Mouse (Mus musculus): ENCODE measurements at regions not wholly inside any gene's neighbourhood (a gene's known extent, or its start where the extent isn't known, plus 50 kb on each side); places are given as distances from the start of the nearest gene placed in this dataset.

DNA sequence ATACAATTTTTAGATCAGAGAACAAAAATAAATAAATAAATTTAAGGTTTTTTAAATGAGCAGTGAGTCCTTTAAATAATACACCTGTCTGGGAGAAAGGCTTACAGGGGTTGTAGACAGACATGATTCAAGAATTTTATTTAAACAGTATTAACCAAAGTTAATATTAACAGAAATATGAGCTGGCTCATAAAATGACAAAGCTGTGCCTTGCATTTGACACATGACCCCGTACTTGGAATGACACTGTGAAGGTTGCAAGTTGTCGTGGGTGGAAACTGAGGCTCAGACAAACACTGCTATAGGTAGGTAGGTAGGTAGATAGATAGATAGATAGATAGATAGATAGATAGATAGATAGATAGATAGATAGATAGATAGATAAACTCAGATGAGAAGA lies 206.6 kb downstream of the 3110018I06Rik start:
- H3K4me3 ChIP-seq (ENCODE audit: low read depth, low read length), result no peak overlapping the region
- no peak overlapping the region for H3K27ac ChIP-seq (ENCODE audit: low read depth, low read length)
- peaks cover 3% of the 10 kb centered on the region; the same call in 1 of the 2 replicates for H3K4me1 ChIP-seq (replicated peaks; ENCODE audit: control insufficient read depth, insufficient read depth, low read length)
- H3K9ac ChIP-seq (ENCODE audit: low read depth, low read length), result no peak overlapping the region
- H3K4me2 ChIP-seq (replicated peaks; ENCODE audit: low read depth), result no peak overlapping the region
- ATAC-seq, result no peak
- H3K36me3 ChIP-seq (ENCODE audit: control insufficient read depth, insufficient read depth), result no peaks in the 10 kb centered on the region
- TF ChIP-seq CTCF (IDR thresholded peaks at IDR 0.05; ENCODE audit: low read depth), result no peak
- H3K9me3 ChIP-seq (ENCODE audit: control insufficient read depth), result no peaks in the 10 kb centered on the region
- 35% methylated on average over 2 of the region's 2 CpGs for WGBS
- H3K27me3 ChIP-seq (replicated peaks; ENCODE audit: control insufficient read depth, insufficient read depth, low read length), result no peaks in the 10 kb centered on the region

DNA sequence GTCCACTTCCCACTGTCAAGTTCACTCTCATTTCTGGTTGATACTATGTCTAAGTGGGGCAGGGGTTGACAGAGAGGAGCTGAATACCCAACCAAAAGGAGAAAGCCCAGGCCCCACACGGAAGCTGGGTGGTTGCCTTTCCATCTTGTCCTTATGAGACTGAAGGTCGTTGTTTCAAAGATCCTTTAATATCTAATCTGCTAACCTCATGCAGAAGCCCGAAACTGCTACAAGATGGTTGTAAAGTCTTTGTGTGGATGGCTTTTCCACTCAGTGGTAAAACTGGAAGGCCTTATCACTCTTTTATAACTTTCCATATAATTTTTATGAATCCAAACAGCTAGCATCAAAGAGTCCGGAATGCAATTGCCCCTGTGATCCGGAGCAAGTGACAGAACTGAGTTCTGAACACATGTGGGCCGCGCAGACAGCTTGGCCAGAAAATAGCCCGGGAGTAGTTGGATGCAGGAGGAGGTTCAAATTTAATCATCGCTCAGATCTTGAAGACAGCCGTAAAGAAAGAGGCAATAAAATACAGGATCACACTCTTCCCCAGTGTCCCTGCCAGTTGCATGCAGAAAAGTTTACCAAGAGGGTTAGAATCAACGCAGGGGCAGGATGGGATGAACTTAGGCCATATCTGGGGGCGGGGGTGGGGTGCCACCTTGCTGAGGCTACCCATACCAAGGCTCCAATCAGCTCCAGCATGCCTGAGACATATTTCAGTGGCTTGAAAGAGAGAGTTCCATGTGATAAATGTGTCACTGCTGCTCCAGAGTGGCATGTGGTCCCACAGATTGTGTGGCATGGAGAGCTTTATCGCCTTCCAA lies 207.2 kb downstream of the 3110018I06Rik start:
- H3K27me3 ChIP-seq (replicated peaks; ENCODE audit: control insufficient read depth, insufficient read depth, low read length), result no peaks in the 10 kb centered on the region
- 0 out of 2 replicates have a peak overlapping the region, but pooled peaks have one; percentile 57 for H3K27ac ChIP-seq (ENCODE audit: low read depth, low read length)
- H3K9me3 ChIP-seq (ENCODE audit: control insufficient read depth), result no peaks in the 10 kb centered on the region
- 41% methylated on average over 13 of the region's 13 CpGs for WGBS
- H3K4me3 ChIP-seq (ENCODE audit: low read depth, low read length), result no peak overlapping the region
- no peak overlapping the region; the same call in 1 of the 2 replicates for H3K4me2 ChIP-seq (replicated peaks; ENCODE audit: low read depth)
- no peaks in the 10 kb centered on the region for H3K36me3 ChIP-seq (ENCODE audit: control insufficient read depth, insufficient read depth)
- peaks cover 3% of the 10 kb centered on the region; the same call in 1 of the 2 replicates for H3K4me1 ChIP-seq (replicated peaks; ENCODE audit: control insufficient read depth, insufficient read depth, low read length)
- H3K9ac ChIP-seq (ENCODE audit: low read depth, low read length), result no peak overlapping the region
- ATAC-seq, result peak; percentile 77
- no peak for TF ChIP-seq CTCF (IDR thresholded peaks at IDR 0.05; ENCODE audit: low read depth)

DNA sequence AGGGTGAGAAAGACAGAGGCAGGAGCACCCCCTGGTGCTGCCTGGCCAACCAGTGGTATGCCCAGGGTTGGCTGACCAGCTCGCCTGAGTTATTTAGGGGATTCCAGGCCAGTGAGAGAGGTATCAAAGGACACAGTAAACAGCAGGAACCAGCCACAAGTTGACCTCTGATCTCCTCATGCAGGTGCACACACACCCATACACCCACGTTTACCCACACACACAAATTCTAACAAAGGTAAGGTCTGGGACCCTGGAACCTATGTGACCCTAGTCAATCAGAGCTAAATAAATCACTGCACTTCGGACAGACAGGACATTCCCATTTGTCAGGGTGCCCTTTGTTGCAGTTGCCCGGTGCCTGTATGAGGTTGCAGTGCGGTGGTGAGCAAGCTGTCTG lies 211.9 kb downstream of the 3110018I06Rik start:
- H3K4me2 ChIP-seq (replicated peaks; ENCODE audit: low read depth), result no peak overlapping the region
- 36% methylated on average over 5 of the region's 5 CpGs for WGBS
- no peaks in the 10 kb centered on the region for H3K27me3 ChIP-seq (replicated peaks; ENCODE audit: control insufficient read depth, insufficient read depth, low read length)
- no peaks in the 10 kb centered on the region; the same call in 1 of the 2 replicates for H3K4me1 ChIP-seq (replicated peaks; ENCODE audit: control insufficient read depth, insufficient read depth, low read length)
- no peak overlapping the region for H3K9ac ChIP-seq (ENCODE audit: low read depth, low read length)
- ATAC-seq, result no peak
- H3K4me3 ChIP-seq (ENCODE audit: low read depth, low read length), result no peak overlapping the region
- no peaks in the 10 kb centered on the region for H3K9me3 ChIP-seq (ENCODE audit: control insufficient read depth)
- H3K36me3 ChIP-seq (ENCODE audit: control insufficient read depth, insufficient read depth), result no peaks in the 10 kb centered on the region
- H3K27ac ChIP-seq (ENCODE audit: low read depth, low read length), result no peak overlapping the region
- TF ChIP-seq CTCF (IDR thresholded peaks at IDR 0.05; ENCODE audit: low read depth), result no peak

DNA sequence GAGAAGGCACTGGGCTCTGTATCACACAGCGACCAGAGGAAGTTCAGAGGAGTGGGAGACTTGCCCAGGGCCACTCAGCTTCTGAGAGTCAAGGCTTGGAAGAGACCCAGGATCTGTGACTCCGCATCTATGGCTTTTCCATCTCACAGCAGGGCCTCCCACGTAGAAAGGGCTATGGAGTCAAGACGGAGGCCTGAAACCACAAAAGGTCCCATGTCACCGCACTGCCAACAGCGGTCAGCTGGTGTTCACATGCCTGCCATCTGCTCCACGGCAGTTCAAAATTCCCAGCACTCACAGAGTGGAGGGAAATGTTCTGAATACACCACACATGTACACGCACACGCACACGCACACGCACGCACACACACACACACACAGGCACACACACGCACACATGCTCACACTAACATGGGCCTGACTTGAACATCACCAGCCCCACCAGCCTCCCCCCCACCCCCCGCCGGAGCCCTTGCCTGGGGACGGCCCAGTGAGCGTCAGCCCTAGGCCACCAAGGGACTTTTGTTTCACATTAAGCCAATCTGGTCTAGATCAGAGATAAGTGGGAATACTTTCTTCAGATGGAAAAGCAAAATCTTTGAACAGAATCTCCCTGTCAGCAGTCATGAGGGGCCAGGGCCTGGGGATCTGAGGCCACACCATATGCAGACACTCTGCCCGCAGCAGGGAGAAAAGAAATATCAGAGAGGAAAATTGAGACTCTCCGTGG lies 212.6 kb downstream of the 3110018I06Rik start:
- Histone ChIP-seq H3K4me2 (replicated peaks; ENCODE audit: low read depth) (no peak overlapping the region), H3K27me3 (replicated peaks; ENCODE audit: control insufficient read depth, insufficient read depth, low read length) (no peaks in the 10 kb centered on the region), H3K9ac (ENCODE audit: low read depth, low read length) (no peak overlapping the region), H3K36me3 (ENCODE audit: control insufficient read depth, insufficient read depth) (no peaks in the 10 kb centered on the region), H3K9me3 (ENCODE audit: control insufficient read depth) (no peaks in the 10 kb centered on the region), H3K4me3 (ENCODE audit: low read depth, low read length) (no peak overlapping the region), H3K27ac (ENCODE audit: low read depth, low read length) (no peak overlapping the region), H3K4me1 (replicated peaks; ENCODE audit: control insufficient read depth, insufficient read depth, low read length) (no peaks in the 10 kb centered on the region; the same call in 1 of the 2 replicates)
- TF ChIP-seq CTCF (IDR thresholded peaks at IDR 0.05; ENCODE audit: low read depth), result no peak
- WGBS, result 85% methylated on average over 19 of the region's 19 CpGs
- ATAC-seq, result no peak

DNA sequence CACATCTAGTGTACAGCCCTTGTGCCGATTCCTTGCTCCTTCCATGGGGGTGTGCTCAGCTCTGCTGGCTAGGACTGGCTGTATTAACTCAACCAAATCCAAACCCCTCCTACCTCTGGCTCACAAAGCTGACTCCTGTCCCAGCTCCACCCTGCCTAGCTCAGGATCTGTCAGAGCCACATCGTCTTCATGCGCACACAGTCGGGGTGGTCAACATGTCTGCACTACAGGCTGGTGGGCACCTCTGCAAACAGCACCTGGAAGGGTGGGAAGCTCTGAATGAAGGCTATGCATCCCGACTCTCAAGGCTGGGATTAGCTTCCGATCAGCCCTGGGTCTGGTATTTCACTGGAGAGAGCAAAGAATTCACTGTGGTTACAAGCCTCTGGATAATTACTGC lies 220.4 kb downstream of the 3110018I06Rik start:
- Histone ChIP-seq H3K9ac (ENCODE audit: low read depth, low read length) (no peak overlapping the region), H3K27me3 (replicated peaks; ENCODE audit: control insufficient read depth, insufficient read depth, low read length) (no peaks in the 10 kb centered on the region), H3K4me3 (ENCODE audit: low read depth, low read length) (no peak overlapping the region), H3K4me2 (replicated peaks; ENCODE audit: low read depth) (no peak overlapping the region), H3K9me3 (ENCODE audit: control insufficient read depth) (no peaks in the 10 kb centered on the region), H3K4me1 (replicated peaks; ENCODE audit: control insufficient read depth, insufficient read depth, low read length) (no peaks in the 10 kb centered on the region), H3K27ac (ENCODE audit: low read depth, low read length) (no peak overlapping the region), H3K36me3 (ENCODE audit: control insufficient read depth, insufficient read depth) (no peaks in the 10 kb centered on the region)
- ATAC-seq, result no peak
- no peak for TF ChIP-seq CTCF (IDR thresholded peaks at IDR 0.05; ENCODE audit: low read depth)
- 86% methylated on average over 6 of the region's 6 CpGs for WGBS

DNA sequence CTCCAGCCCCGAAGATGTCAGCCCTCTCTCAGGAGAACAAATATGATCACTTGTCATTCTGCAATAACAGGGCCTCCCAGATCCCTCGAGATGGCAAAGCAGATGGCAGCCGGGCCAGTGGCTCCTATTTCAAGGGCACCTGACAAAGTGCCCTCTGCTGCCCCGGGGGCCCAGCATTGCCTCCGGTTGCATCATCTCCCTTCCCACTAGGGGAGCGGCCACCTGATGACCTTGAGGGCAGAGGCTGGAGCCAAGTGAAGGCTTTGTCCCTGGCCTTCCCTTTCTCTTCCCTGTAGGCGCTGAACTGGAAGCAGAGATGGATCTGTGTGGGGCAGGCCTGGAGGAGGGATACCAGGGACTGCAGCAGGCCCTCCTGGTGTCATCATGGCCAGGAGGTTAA lies 222.6 kb downstream of the 3110018I06Rik start:
- 33% methylated on average over 7 of the region's 7 CpGs for WGBS
- no peak overlapping the region for H3K4me3 ChIP-seq (ENCODE audit: low read depth, low read length)
- H3K27ac ChIP-seq (ENCODE audit: low read depth, low read length), result no peak overlapping the region
- H3K9ac ChIP-seq (ENCODE audit: low read depth, low read length), result no peak overlapping the region
- H3K27me3 ChIP-seq (replicated peaks; ENCODE audit: control insufficient read depth, insufficient read depth, low read length), result no peaks in the 10 kb centered on the region
- H3K36me3 ChIP-seq (ENCODE audit: control insufficient read depth, insufficient read depth), result no peaks in the 10 kb centered on the region
- TF ChIP-seq CTCF (IDR thresholded peaks at IDR 0.05; ENCODE audit: low read depth), result no peak
- no peak for ATAC-seq
- no peaks in the 10 kb centered on the region for H3K4me1 ChIP-seq (replicated peaks; ENCODE audit: control insufficient read depth, insufficient read depth, low read length)
- H3K9me3 ChIP-seq (ENCODE audit: control insufficient read depth), result no peaks in the 10 kb centered on the region
- no peak overlapping the region for H3K4me2 ChIP-seq (replicated peaks; ENCODE audit: low read depth)
